Mouse (Mus musculus) neural tube, embryonic 13.5 days (tissue): Measurements from ENCODE around the gene Gm10220. TPM values are rescaled to one million over a fixed set of nuclear protein-coding genes. Genes with fewer than 3 reads are reported as not detected.
"Not testable (repeated sequence)": the region's sequence is repeated elsewhere in the genome, so short reads cannot be mapped to it uniquely, and the experiment has no call there.

Experiments
- ATAC-seq: fragments of 200-750 bp; cut with Nextera tagmentation; 2 replicates; pipeline ENCODE4 v1.8.0; 2017; ENCODE audit warnings: low read depth, mild to moderate bottlenecking, moderate TSS enrichment, moderate library complexity
- H3K27ac ChIP-seq: fragments of 300-500 bp; sonication (generic); replicated peaks from 2 replicates; pipeline ENCODE4 v1.5.1; 2015; ENCODE audit warnings: moderate library complexity, mild to moderate bottlenecking, inconsistent platforms
- H3K27me3 ChIP-seq: fragments of 300-500 bp; sonication (generic); 2 replicates; pipeline ENCODE4 v1.6.1; 2015; ENCODE audit warnings: mild to moderate bottlenecking, inconsistent platforms
- H3K36me3 ChIP-seq: fragments of 300-500 bp; sonication (generic); 2 replicates; pipeline ENCODE4 v1.6.1; 2015; ENCODE audit warnings: mild to moderate bottlenecking, inconsistent platforms
- H3K4me1 ChIP-seq: fragments of 300-500 bp; sonication (generic); replicated peaks from 2 replicates; pipeline ENCODE4 v1.6.1; 2015; ENCODE audit warnings: inconsistent platforms
- H3K4me2 ChIP-seq: fragments of 300-500 bp; sonication (generic); 2 replicates; pipeline ENCODE4 v1.6.1; 2015; ENCODE audit warnings: inconsistent platforms, mild to moderate bottlenecking, moderate library complexity
- H3K4me3 ChIP-seq: fragments of 300-500 bp; sonication (generic); 2 replicates; pipeline ENCODE4 v1.5.1; 2015; ENCODE audit warnings: mild to moderate bottlenecking, inconsistent platforms
- H3K9ac ChIP-seq: fragments of 300-500 bp; sonication (generic); 2 replicates; pipeline ENCODE4 v1.6.1; 2015; ENCODE audit warnings: moderate library complexity, mild to moderate bottlenecking, inconsistent platforms
- H3K9me3 ChIP-seq: fragments of 300-500 bp; sonication (generic); 2 replicates; pipeline ENCODE4 v1.6.1; 2016; ENCODE audit warnings: inconsistent platforms
- WGBS: fragments of 180-500 bp; shearing (Covaris S2); methylation state at CpG from one replicate; pipeline ENCODE4 v1.1.7; 2015; 5-methylcytosine and 5-hydroxymethylcytosine counted together
- polyA plus RNA-seq: library from polyadenylated mRNA; unstranded; fragments of >200 nt; fragmentation: Nextera tagmentation; extraction: Ambion mirVana; gene quantifications from 2 replicates; pipeline ENCODE4 v1.2.1, GENCODE M21; 2015

Gene Gm10220
- polyA plus RNA-seq, result 0.12 and 0.25 TPM in 2 replicates

DNA sequence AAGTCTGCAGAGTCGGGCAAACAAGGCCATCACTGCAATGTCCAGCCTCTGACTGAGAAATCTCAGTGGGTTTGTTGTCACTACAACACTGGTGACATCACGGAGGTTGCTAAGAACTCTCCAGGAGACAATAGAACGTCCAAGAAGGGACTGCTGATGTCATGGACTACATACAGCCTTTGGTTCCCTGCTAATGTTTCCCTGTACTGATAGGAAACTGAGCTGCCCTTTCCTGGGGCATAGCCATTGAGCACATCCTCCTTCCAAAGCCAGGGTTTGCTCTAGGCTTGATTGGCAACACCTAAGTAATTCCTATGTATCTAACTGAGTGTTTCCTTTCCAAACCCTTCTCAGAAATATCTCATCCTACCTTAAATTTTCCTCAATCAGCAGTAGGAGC is at the start of gene Gm10220:
Gene Gm10220 (minus strand): TSS at position 101 of the 400 bp plus-strand sequence.
- no CpG with 5 or more reads among the region's 3 CpGs for WGBS
- not testable (repeated sequence) for ATAC-seq, H3K9me3 ChIP-seq, H3K36me3 ChIP-seq, H3K27me3 ChIP-seq, H3K4me3 ChIP-seq, H3K27ac ChIP-seq, H3K9ac ChIP-seq, H3K4me1 ChIP-seq, H3K4me2 ChIP-seq

DNA sequence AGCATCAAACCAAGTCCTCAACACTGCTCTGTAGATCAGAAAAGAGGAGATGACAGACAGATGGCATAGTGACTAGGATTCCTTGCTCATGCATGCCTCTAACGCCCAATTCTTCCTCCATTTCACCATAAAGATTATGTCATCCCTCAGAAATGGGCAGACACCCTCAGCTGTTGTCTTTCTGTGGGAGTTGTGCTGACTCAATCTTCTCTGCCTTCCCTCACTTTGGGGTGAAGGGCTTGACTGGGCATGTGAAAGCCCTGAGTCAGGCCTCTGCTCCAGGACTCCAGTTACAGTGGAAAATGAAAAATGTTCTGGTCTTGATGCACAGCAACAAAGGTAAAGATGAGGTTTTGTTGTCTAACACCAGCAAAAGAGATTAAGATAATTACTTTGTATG is 48.6 kb upstream of the Gm10220 start:
- H3K27ac ChIP-seq, result no peak overlapping the region
- no peaks in the 10 kb centered on the region for H3K9me3 ChIP-seq
- ATAC-seq, result no peak
- no peak overlapping the region for H3K4me3 ChIP-seq
- no peak overlapping the region for H3K4me2 ChIP-seq
- H3K4me1 ChIP-seq, result peaks cover 8% of the 10 kb centered on the region; the same call in 1 of the 2 replicates
- no peaks in the 10 kb centered on the region for H3K36me3 ChIP-seq
- 89% methylated on average over 1 of the region's 1 CpGs for WGBS
- H3K9ac ChIP-seq, result no peak overlapping the region
- no peaks in the 10 kb centered on the region for H3K27me3 ChIP-seq

DNA sequence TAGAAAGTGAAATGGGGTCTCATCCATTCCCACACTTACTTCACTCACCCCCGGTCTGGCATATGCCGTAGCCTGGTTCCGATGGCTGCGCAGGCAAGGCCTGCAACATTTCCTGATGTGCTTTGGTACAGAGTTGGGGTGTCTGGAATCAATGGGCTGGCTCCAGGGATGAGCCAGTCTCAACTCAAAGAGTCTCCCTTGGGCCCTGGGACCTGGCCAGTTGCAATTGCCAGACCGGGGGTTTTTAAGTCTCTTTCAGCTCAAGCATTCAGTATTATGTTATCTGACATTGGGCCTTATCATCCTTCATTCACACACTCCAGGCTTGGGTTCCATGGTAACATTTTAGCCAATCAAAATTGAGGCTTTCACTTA is 44.6 kb upstream of the Gm10220 start:
- Histone ChIP-seq H3K4me3 (no peak overlapping the region), H3K4me2 (no peak overlapping the region), H3K4me1 (peaks cover 5% of the 10 kb centered on the region; the same call in 1 of the 2 replicates), H3K27ac (no peak overlapping the region), H3K9me3 (no peaks in the 10 kb centered on the region), H3K27me3 (no peaks in the 10 kb centered on the region), H3K9ac (no peak overlapping the region), H3K36me3 (no peaks in the 10 kb centered on the region)
- ATAC-seq, result no peak
- 98% methylated on average over 5 of the region's 5 CpGs for WGBS

DNA sequence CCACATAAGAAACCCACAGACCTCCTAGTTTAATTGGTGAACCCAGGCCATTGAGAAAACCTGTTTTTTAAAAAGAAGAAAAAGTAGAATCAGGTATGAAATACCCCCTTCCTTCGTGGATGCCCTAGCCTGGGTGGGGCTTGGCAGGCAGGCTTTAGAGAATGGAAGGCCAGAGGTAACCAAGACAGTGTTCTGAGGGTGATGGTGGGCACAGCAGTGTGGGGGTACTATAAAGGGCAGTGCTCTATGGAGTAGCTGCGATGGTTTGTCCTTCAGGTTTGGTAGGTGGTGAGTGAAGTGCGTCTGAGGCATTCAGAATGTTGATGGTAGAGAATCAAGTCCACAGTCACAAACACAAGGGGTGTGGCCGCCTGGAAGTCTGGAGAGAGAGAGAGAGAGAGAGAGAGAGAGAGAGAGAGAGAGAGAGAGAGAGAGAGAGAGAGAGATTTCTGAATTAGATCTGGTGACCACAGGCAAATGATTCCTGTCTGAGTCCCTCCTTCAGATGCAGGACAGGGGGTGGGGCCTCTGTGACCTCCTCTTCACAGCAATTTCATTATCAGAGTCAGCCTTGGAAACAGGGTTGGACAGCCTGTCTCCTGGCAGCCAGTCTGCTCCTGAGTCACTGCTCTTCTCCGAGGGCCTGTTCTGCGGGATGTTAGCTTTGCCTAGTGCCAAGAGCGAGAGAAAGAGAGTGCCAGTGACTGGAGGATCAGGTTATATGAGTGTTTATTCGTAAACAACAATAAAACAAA is 44.0 kb upstream of the Gm10220 start:
- WGBS, result 86% methylated on average over 8 of the region's 8 CpGs
- Histone ChIP-seq H3K9ac (no peak overlapping the region), H3K4me3 (no peak overlapping the region), H3K4me1 (no peaks in the 10 kb centered on the region), H3K4me2 (no peak overlapping the region), H3K9me3 (no peaks in the 10 kb centered on the region), H3K36me3 (no peaks in the 10 kb centered on the region), H3K27ac (no peak overlapping the region), H3K27me3 (no peaks in the 10 kb centered on the region)
- no peak for ATAC-seq

DNA sequence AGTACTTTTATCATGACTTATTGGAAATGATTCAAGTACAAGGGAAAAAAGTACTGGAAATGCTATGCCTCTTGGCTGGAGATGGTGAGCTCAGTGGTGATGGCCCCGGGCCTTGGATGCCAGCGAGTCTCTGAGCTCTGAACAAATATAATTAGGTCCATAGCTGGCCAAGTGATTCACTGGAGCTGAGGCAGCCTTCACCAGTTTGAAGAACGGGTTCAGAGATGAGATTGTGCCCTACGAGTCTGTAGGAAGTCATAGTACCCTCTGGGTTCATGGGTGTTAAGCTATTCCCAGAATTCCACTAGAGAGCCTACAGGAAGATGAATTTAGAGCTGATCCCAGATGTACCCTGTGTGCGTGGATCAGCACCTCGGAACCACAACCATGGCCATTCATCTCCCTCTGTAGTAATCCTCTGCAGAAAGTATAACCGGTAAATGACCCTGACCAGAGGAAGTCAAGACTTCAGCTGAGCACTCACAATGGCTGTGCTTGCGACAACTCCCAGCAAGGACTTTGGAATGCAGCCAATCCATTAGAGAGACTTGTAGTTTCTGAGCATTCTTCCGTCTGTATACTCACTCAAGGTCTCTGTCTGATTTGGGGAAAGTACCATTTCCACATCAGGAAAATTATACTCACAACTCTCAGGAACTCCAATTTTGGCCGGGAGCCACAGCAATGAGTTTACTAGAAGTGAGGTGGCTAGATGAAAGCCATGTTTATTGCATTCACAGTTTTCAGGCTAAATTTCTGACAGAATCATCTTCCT is 36.4 kb upstream of the Gm10220 start:
- no peaks in the 10 kb centered on the region for H3K9me3 ChIP-seq
- no peak overlapping the region for H3K27ac ChIP-seq
- H3K4me3 ChIP-seq, result no peak overlapping the region
- H3K4me2 ChIP-seq, result no peak overlapping the region
- no peak for ATAC-seq
- no peaks in the 10 kb centered on the region for H3K27me3 ChIP-seq
- WGBS, result 79% methylated on average over 10 of the region's 10 CpGs
- no peaks in the 10 kb centered on the region for H3K4me1 ChIP-seq
- no peak overlapping the region for H3K9ac ChIP-seq
- no peaks in the 10 kb centered on the region for H3K36me3 ChIP-seq

DNA sequence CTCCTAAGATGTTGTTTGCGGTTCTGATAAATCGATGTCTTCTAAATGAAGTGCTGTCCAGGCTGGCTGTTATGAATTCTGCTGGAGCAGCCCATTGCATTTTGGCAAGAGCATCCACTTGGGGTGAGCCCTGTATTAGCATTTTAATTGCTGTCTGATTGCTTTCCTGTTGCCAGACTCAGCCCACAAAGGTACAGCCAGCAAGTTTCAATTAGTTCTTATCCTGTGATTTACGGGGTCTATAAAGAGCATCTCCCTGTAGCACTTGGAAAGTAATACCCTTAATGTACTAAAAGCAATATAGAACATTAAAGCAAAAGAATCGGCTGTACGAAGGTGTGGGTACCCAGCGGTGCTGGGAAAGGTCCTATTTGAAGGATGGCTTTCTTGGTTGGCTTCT is 21.7 kb upstream of the Gm10220 start:
- Histone ChIP-seq H3K4me3 (no peak overlapping the region), H3K9ac (no peak overlapping the region), H3K4me2 (no peak overlapping the region), H3K27me3 (no peaks in the 10 kb centered on the region), H3K4me1 (0 out of 2 replicates have a peak, but pooled peaks cover 8% of the 10 kb centered on the region), H3K36me3 (no peaks in the 10 kb centered on the region), H3K27ac (peak overlapping the region; percentile 43; the same call in 1 of the 2 replicates), H3K9me3 (no peaks in the 10 kb centered on the region)
- 46% methylated on average over 6 of the region's 6 CpGs for WGBS
- peak; percentile 87 for ATAC-seq

DNA sequence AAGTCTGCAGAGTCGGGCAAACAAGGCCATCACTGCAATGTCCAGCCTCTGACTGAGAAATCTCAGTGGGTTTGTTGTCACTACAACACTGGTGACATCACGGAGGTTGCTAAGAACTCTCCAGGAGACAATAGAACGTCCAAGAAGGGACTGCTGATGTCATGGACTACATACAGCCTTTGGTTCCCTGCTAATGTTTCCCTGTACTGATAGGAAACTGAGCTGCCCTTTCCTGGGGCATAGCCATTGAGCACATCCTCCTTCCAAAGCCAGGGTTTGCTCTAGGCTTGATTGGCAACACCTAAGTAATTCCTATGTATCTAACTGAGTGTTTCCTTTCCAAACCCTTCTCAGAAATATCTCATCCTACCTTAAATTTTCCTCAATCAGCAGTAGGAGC is 16.0 kb downstream of the Gm10220 start, which contains the start of gene 5031410I06Rik:
Gene 5031410I06Rik (minus strand): TSS at position 101 of the 400 bp plus-strand sequence.
- H3K9ac ChIP-seq, H3K27me3 ChIP-seq, H3K9me3 ChIP-seq, H3K27ac ChIP-seq, H3K4me3 ChIP-seq, H3K4me2 ChIP-seq, ATAC-seq, H3K4me1 ChIP-seq, H3K36me3 ChIP-seq: not testable (repeated sequence)
- no CpG with 5 or more reads among the region's 3 CpGs for WGBS

DNA sequence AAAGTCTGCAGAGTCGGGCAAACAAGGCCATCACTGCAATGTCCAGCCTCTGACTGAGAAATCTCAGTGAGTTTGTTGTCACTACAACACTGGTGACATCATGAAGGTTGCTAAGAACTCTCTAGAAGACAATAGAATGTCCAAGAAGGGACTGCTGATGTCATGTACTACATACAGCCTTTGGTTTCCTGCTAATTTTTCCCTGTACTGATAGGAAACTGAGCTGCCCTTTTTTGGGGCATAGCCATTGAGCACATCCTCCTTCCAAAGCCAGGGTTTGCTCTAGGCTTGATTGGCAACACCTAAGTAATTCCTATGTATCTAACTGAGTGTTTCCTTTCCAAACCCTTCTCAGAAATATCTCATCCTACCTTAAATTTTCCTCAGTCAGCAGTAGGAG is 32.0 kb downstream of the Gm10220 start, which contains the start of gene Gm10471:
Gene Gm10471 (minus strand): TSS at position 101 of the 400 bp plus-strand sequence.
- WGBS, result 81% methylated on average over 1 of the region's 1 CpGs
- H3K4me1 ChIP-seq, result not testable (repeated sequence)

DNA sequence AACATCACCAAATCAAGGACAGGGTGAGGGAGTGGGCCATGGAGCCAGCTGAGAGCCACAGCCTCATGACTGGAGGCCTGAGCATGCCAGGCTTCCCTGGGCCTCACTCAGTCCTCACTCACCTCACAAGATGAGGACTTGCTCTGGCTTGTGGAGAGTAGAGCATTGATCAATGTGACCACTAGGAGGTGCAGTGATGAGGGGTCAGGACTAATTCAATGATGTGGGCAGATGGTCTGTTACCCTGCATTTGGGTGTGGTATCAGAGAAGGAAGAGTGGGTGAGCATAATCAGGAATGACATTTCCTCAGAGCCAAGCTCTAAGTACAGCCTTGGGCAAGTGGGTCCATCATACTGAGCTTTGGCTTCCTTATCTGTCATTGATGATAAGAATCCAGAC is 42.2 kb downstream of the Gm10220 start:
- not testable (repeated sequence) for H3K9me3 ChIP-seq, H3K9ac ChIP-seq, H3K4me2 ChIP-seq, H3K4me3 ChIP-seq, H3K27me3 ChIP-seq, H3K36me3 ChIP-seq, ATAC-seq, H3K27ac ChIP-seq, H3K4me1 ChIP-seq

More for the DNA sequence above, 32.0 kb downstream of the Gm10220 start, which contains the start of gene Gm10471:
- H3K27ac ChIP-seq, H3K36me3 ChIP-seq, H3K9ac ChIP-seq, H3K4me2 ChIP-seq, H3K4me3 ChIP-seq, ATAC-seq, H3K9me3 ChIP-seq, H3K27me3 ChIP-seq: not testable (repeated sequence)

DNA sequence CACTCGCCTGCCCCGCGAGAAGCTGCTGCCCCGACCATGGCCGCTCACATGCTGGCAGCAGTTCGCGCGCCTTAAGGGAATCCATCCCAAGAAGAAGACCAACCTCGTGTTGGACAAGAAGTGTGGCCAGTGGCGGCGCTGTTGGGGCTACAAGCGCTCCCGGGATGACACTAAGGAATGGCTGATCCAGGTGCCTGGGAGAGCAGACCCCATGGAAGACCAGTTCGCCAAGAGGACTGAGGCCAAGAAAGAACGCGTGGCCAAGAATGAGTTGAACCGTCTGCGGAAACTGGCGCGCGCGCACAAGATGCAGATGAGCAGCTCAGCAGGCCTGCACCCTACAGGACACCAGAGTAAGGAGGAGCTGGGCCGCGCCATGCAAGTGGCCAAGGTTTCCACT is 50.5 kb downstream of the Gm10220 start:
- no peak for ATAC-seq
- Histone ChIP-seq H3K27ac (no peak overlapping the region), H3K9me3 (no peaks in the 10 kb centered on the region), H3K27me3 (no peaks in the 10 kb centered on the region), H3K4me2 (no peak overlapping the region), H3K9ac (no peak overlapping the region), H3K4me3 (no peak overlapping the region), H3K36me3 (no peaks in the 10 kb centered on the region), H3K4me1 (no peaks in the 10 kb centered on the region)
- WGBS, result 90% methylated on average over 24 of the region's 24 CpGs
